Mouse (Mus musculus) left cerebral cortex, adult 2 months (tissue): ENCODE measurements at regions not wholly inside any gene's neighbourhood (a gene's known extent, or its start where the extent isn't known, plus 50 kb on each side); places are given as distances from the start of the nearest gene placed in this dataset.
"Not testable (repeated sequence)": the region's sequence is repeated elsewhere in the genome, so short reads cannot be mapped to it uniquely, and the experiment has no call there.

Experiments
- DNase-seq, 2 experiments: peaks; one replicate each; pipeline ENCODE4 v3.0.0; 2021 to 2022; ENCODE audit warnings: low spot score in 2 of 2, mixed read lengths in 1 of 2; ENCODE audit errors: extremely low spot score in 1 of 2
- H3K27ac ChIP-seq: fragments of 200-600 bp; 2 replicates; pipeline ENCODE4 v1.8.1; 2022
- H3K4me3 ChIP-seq: fragments of 200-600 bp; 2 replicates; pipeline ENCODE4 v1.8.1; 2022
- CTCF ChIP-seq: fragments of 200-600 bp; IDR thresholded peaks from 2 replicates; pipeline ENCODE4 v1.8.1; 2022; ENCODE audit warnings: antibody characterized with exemption, mild to moderate bottlenecking, moderate library complexity
- intact Hi-C: fragments of 180-260 bp; cut with DNase I; formaldehyde crosslinking; loops from one replicate; pipeline ENCODE4 v1.15.1; 2025

GRCm38 (mm10) chr17:54753396-54753994 lies 454.7 kb upstream of the Slc5a7 start:
- DNase-seq, result peak in 1 of 2 experiments; percentile 8
- Histone ChIP-seq H3K27ac (peak overlapping the region; percentile 66), H3K4me3 (no peak overlapping the region)
- intact Hi-C loops, result no loop called here
- TF ChIP-seq CTCF, result no peak

GRCm38 (mm10) chr17:54752917-54753316 lies 454.1 kb upstream of the Slc5a7 start:
- Histone ChIP-seq H3K4me3 (no peak overlapping the region), H3K27ac (no peak overlapping the region; the same call in 1 of the 2 replicates)
- DNase-seq, result no peak
- TF ChIP-seq CTCF, result no peak
- intact Hi-C loops, result no loop called here

GRCm38 (mm10) chr17:54735836-54736235 lies 437.0 kb upstream of the Slc5a7 start:
- no peak for DNase-seq
- Histone ChIP-seq H3K4me3 (no peak overlapping the region), H3K27ac (no peak overlapping the region)

GRCm38 (mm10) chr17:54727660-54728059 lies 428.8 kb upstream of the Slc5a7 start:
- intact Hi-C loops, result no loop called here
- no peak for DNase-seq
- Histone ChIP-seq H3K4me3 (no peak overlapping the region), H3K27ac (no peak overlapping the region)
- TF ChIP-seq CTCF, result peak; percentile 20

More at GRCm38 (mm10) chr17:54735836-54736235, 437.0 kb upstream of the Slc5a7 start:
- TF ChIP-seq CTCF, result no peak
- intact Hi-C loops, result no loop called here

GRCm38 (mm10) chr17:54726693-54727092 lies 427.9 kb upstream of the Slc5a7 start:
- Histone ChIP-seq H3K4me3 (no peak overlapping the region), H3K27ac (no peak overlapping the region)
- TF ChIP-seq CTCF, result no peak
- intact Hi-C loops, result no loop called here
- DNase-seq, result no peak

DNA sequence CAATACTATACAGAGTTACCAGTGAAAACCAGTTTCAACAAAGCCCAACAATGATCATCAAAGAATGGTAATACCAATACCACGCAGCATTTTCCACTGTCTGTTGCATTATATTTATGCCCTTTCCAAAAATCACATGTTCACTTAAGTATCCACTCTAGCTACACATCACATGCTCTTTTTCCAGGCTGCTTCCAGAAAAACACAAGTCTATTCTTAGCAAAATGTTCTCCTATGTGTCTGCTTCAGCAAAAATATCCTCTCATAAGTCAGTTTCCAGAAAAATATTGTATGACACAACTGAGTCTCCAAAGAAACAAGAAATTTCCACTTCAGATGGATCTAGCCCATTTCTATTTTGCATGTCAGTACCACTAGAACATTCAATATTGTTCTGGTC lies 414.2 kb upstream of the Slc5a7 start:
- H3K4me3 ChIP-seq, result no peak overlapping the region
- intact Hi-C loops, result no loop called here
- no peak for DNase-seq
- no peak for TF ChIP-seq CTCF
- no peak overlapping the region; the same call in 1 of the 2 replicates for H3K27ac ChIP-seq

DNA sequence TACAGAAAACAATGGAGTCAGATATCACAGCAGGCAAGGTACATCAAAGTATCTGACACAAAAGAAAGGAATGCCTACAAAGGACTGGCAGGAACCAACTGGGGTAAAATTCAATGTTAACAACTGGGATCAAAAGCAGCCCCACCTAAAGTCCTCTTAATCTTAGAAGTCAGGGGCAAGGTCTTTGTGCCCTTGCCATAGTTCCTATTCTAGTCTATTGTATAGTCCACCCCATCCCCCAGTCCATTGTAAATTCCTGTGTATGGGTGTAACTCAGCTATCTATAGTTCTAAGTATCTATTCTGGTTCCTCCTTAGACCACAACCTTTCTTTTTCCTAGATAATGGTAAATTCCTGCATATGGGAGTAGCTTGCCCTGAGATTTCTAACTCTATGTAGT lies 409.0 kb upstream of the Slc5a7 start:
- intact Hi-C loops, result not testable (repeated sequence)

DNA sequence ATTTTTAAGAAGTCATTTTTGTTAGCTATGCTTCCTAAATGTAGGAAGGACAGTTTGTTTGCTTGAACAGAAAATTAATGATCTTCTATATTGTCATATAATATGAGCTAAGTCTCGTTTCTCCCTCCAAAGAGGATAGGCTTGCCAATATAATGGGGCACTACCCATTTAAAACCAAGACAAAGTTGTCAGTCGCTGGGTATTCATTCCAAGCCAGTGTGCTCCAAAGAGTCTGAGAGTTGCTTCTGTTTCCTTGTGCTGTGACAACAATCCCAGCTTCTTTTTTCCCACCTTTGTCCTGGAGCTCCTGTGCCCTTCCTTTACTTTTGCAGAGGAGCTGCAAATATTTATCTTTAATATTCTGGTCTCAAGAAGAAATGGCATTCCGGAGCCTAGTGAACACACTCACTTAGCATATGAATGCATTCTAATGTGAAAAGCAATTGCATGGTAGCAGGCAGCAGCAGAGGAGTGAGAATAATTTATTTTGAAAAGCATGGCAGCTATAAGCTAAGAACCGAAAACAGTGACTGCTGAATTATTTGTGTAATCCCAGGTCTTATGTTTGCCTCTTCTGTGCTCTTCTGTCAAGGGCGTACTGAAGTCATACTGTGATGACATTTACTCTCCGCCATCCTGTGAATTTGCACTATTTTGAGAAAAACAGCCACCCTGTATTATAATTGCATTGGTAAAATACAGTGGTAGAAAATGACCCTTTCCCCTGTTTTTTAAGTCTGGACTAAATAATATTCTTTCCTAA lies 402.7 kb upstream of the Slc5a7 start:
- TF ChIP-seq CTCF, result no peak
- DNase-seq, result no peak
- intact Hi-C loops, result no loop called here
- no peak overlapping the region for H3K27ac ChIP-seq
- H3K4me3 ChIP-seq, result no peak overlapping the region

More for the DNA sequence above, 409.0 kb upstream of the Slc5a7 start:
- not testable (repeated sequence) for DNase-seq, H3K27ac ChIP-seq, H3K4me3 ChIP-seq

DNA sequence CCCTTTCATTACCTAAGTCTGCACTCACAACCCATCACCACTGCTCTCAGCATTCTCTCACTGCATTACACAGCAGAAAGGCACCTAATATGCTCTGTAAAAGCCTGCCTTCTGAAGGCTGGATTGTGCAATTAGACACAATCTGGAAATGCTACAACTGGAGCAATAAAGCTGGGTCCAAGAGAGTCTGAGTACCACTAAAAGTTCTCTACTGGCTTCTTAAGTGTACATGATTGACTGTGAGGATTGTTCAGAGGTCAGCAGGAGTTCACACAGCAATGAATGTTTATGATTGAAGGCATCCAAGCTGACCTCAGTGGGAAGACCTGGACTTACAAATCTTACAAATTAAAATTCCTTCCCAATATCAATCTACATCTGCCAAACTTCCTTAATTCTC lies 395.8 kb upstream of the Slc5a7 start:
- no peak overlapping the region for H3K27ac ChIP-seq
- no peak overlapping the region for H3K4me3 ChIP-seq
- intact Hi-C loops, result no loop called here
- no peak for TF ChIP-seq CTCF
- DNase-seq, result no peak

GRCm38 (mm10) chr17:54685143-54686040 lies 386.6 kb upstream of the Slc5a7 start:
- DNase-seq, result no peak
- Histone ChIP-seq H3K27ac (no peak overlapping the region), H3K4me3 (no peak overlapping the region)
- intact Hi-C loops, result no loop called here
- no peak for TF ChIP-seq CTCF

DNA sequence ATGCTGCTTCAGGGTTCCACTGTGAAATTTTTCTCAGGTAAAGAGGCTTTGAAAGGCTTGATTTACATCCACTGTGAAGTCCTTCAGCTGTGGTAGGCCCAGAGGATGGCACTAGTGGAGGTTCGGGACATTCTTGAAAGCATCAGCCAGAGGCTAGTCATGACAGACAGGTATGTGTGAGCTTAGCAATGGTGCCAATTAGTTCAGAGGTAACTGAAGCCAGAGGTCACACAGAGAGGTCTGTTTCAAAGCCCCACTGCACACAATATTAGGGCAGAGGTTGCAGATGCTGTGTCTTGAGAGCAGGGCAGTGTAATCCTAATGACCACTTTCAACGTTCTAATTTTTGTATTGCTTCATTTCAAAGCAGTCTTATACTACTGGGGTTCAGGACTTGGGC lies 379.3 kb upstream of the Slc5a7 start:
- Histone ChIP-seq H3K4me3 (no peak overlapping the region), H3K27ac (no peak overlapping the region)
- no peak for TF ChIP-seq CTCF
- DNase-seq, result no peak
- intact Hi-C loops, result no loop called here

DNA sequence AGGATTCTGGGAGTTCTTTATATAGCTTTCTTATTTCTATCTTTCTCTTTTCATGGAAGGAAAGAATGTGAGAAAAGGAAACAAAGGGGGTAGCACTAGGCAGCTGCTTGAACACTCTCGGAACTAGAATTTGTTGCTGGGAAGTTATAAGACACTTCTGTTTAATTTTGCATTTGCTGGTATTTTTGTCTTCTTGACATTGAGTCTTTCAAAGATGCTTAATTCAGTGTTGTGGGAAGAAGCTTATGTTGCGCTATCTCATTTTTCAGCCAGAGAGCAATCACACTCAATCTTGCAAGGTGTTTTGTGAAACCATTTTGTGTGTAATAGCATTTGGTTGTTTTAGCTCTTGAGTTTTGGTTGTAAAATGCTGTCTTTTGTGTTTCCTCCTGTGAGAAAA lies 370.7 kb upstream of the Slc5a7 start:
- Histone ChIP-seq H3K27ac (peak overlapping the region; percentile 51; the same call in 1 of the 2 replicates), H3K4me3 (no peak overlapping the region)
- intact Hi-C loops, result loop anchor here (1.0 to 10.0 kb wide), 3 partner anchors 307 to 805 kb away; no protein-coding TSS in a partner anchor
- TF ChIP-seq CTCF, result no peak
- DNase-seq, result no peak
